Mouse (Mus musculus): ENCODE measurements around the gene Nol6. TPM values are rescaled to one million over a fixed set of nuclear protein-coding genes. Genes with fewer than 3 reads are reported as not detected.
A peak's percentile ranks its signal among the peaks of the same experiment; 100 is the strongest.

Nol6 gene
- polyA plus RNA-seq, 1 experiment from 2014 or later, result 9.5 TPM

DNA sequence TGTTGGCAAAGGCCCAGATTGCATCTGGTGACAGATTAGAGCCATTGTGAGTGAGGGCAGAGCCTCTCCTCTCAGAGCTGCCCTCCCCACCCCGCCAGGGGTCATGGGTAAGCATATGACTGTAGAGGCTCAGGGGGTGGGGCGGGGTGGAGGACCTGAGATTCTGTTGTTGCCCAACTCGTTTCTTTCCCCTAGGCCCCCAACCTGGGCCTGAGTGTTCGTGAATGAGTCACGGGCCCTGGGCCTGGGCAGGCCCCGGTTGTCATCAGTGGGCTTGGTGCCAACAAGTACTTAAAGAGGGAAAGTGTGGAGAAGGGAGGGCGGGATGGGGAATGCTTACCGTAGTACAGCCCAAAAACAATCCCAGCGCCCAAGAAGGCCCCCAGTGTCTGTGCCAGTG, 29.9 kb downstream of the Nol6 start:
- no peak overlapping the region for H3K9ac ChIP-seq (ENCODE audit: low read length)
- DNase-seq (ENCODE audit: low spot score) (peak; percentile 91), ATAC-seq (ENCODE audit: low FRiP score, low TSS enrichment) (peak; percentile 83)
- H3K4me3 ChIP-seq (ENCODE audit: low read depth, low read length), result no peak overlapping the region
- no peaks in the 10 kb centered on the region for H3K9me3 ChIP-seq (ENCODE audit: control insufficient read depth, low read length)
- no peaks in the 10 kb centered on the region for H3K27me3 ChIP-seq (ENCODE audit: control insufficient read depth, insufficient read depth, low read length)
- peak overlapping the region; percentile 82; the same call in 1 of the 2 replicates for H3K4me2 ChIP-seq (replicated peaks; ENCODE audit: low read depth)
- H3K27ac ChIP-seq (replicated peaks), result peak overlapping the region; percentile 80
- H3K4me1 ChIP-seq (replicated peaks; ENCODE audit: control insufficient read depth, insufficient read depth), result 0 out of 2 replicates have a peak, but pooled peaks cover 2% of the 10 kb centered on the region
- H3K36me3 ChIP-seq (ENCODE audit: control insufficient read depth, insufficient read depth, low read length), result no peaks in the 10 kb centered on the region
- peak; percentile 86 for TF ChIP-seq EP300 (optimal IDR thresholded peaks at IDR 0.05)
- no peak for TF ChIP-seq CTCF (IDR thresholded peaks at IDR 0.05; ENCODE audit: low read depth)
- WGBS, result 34% methylated on average over 9 of the region's 9 CpGs

DNA sequence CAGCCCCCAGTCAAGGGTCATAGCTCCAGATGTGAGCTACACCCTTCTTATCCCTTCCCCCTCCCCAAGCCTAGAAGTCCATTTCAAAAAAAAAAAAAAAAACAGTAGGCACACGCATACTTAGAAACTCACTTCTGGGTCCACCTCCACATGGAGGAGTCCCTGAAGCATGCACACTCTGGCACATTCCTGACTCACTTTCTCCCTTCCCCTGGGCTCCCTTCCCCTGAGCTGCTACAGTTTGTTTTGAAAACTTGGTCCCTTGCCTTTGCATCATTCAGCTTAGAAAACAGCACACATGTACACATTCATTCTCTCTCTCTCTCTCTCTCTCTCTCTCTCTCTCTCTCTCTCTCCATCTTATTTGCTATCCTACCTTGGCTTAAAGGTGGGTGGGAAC, 31.3 kb downstream of the Nol6 start:
- Histone ChIP-seq H3K9me3 (ENCODE audit: control insufficient read depth, low read length) (no peaks in the 10 kb centered on the region), H3K4me2 (replicated peaks; ENCODE audit: low read depth) (no peak overlapping the region), H3K9ac (ENCODE audit: low read length) (no peak overlapping the region), H3K4me1 (replicated peaks; ENCODE audit: control insufficient read depth, insufficient read depth) (0 out of 2 replicates have a peak, but pooled peaks cover 1% of the 10 kb centered on the region), H3K4me3 (ENCODE audit: low read depth, low read length) (no peak overlapping the region), H3K36me3 (ENCODE audit: control insufficient read depth, insufficient read depth, low read length) (no peaks in the 10 kb centered on the region), H3K27ac (replicated peaks) (no peak overlapping the region), H3K27me3 (ENCODE audit: control insufficient read depth, insufficient read depth, low read length) (no peaks in the 10 kb centered on the region)
- ATAC-seq (ENCODE audit: low FRiP score, low TSS enrichment), result no peak
- TF ChIP-seq CTCF (IDR thresholded peaks at IDR 0.05; ENCODE audit: low read depth) (no peak), EP300 (optimal IDR thresholded peaks at IDR 0.05) (no peak)
- no peak for DNase-seq (ENCODE audit: low spot score)
- 52% methylated on average over 1 of the region's 1 CpGs for WGBS

DNA sequence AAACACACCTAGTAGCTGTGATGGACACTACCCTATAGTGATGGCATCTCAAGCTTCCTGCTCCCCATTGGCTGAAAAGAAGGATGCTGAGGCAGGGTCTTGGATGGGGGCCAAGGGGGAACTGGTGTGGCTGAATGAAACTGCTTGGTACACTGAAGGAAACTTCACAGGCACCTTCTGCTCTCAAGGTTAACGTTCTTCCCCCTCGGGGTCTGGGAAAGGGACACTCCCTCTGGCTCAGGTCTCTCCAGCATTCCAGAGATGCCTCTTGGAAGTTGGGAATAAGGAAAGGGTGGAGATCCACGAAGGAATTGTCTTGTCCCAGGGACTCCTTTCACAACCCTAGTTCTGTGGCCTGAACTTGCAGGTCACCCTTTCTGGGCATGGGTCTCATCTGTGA, 32.9 kb downstream of the Nol6 start:
- 28% methylated on average over 3 of the region's 3 CpGs for WGBS
- ATAC-seq (ENCODE audit: low FRiP score, low TSS enrichment) (no peak), DNase-seq (ENCODE audit: low spot score) (no peak)
- Histone ChIP-seq H3K4me2 (replicated peaks; ENCODE audit: low read depth) (no peak overlapping the region), H3K27ac (replicated peaks) (peak overlapping the region; percentile 63), H3K36me3 (ENCODE audit: control insufficient read depth, insufficient read depth, low read length) (no peaks in the 10 kb centered on the region), H3K9me3 (ENCODE audit: control insufficient read depth, low read length) (no peaks in the 10 kb centered on the region), H3K4me1 (replicated peaks; ENCODE audit: control insufficient read depth, insufficient read depth) (no peaks in the 10 kb centered on the region), H3K9ac (ENCODE audit: low read length) (no peak overlapping the region), H3K4me3 (ENCODE audit: low read depth, low read length) (no peak overlapping the region), H3K27me3 (ENCODE audit: control insufficient read depth, insufficient read depth, low read length) (no peaks in the 10 kb centered on the region)
- TF ChIP-seq CTCF (IDR thresholded peaks at IDR 0.05; ENCODE audit: low read depth), result no peak
- no peak for TF ChIP-seq EP300 (optimal IDR thresholded peaks at IDR 0.05)

DNA sequence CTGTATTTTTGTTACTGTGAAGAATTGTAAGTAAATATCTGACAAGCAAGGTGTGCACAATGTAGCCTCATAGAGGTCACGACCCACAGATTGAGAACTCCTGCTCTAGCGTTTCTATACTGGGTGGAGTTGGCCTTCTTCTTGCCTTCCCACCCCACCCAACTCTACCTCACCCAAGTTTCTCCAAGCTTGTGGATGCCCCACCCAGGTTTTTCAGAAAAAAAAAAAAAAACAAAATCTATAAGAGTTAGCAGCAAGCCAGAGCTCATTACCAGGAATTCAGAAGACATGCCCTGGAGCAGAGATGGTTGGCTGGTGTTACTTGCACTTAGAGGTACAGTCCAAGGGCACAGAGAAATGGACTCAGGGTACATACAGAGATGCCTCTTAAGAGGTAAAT, 34.5 kb downstream of the Nol6 start:
- no peak for ATAC-seq (ENCODE audit: low FRiP score, low TSS enrichment)
- WGBS, result 42% methylated on average over 2 of the region's 2 CpGs

DNA sequence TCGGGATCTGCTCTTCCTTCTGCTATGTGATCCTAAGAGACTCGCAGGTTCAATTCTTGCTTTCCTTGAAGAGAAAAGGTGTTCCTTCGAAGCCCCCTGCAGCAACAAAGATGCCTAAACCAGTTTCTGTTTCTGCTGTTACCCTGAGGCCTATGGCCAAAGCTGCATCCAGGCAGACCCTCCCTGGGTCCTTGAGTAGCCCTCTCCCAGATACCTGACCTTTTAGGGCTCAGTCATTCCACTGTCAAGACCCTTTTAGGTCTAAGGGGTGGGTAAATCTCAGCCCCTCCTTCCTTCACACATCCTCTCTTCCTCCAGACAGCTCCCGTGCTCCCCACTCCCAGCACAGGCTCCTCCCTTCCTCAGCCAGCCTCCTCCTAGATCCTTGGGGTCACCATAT, 35.1 kb downstream of the Nol6 start:
- peak overlapping the region; percentile 20 for H3K27ac ChIP-seq (replicated peaks)
- no peak for ATAC-seq (ENCODE audit: low FRiP score, low TSS enrichment)
- WGBS, result 69% methylated on average over 4 of the region's 4 CpGs
- no peak overlapping the region for H3K4me3 ChIP-seq (ENCODE audit: low read depth, low read length)
- no peaks in the 10 kb centered on the region for H3K27me3 ChIP-seq (ENCODE audit: control insufficient read depth, insufficient read depth, low read length)
- H3K9ac ChIP-seq (ENCODE audit: low read length), result no peak overlapping the region
- TF ChIP-seq CTCF (IDR thresholded peaks at IDR 0.05; ENCODE audit: low read depth) (no peak), EP300 (optimal IDR thresholded peaks at IDR 0.05) (no peak)
- no peak for DNase-seq (ENCODE audit: low spot score)
- H3K9me3 ChIP-seq (ENCODE audit: control insufficient read depth, low read length), result no peaks in the 10 kb centered on the region
- H3K36me3 ChIP-seq (ENCODE audit: control insufficient read depth, insufficient read depth, low read length), result no peaks in the 10 kb centered on the region
- H3K4me1 ChIP-seq (replicated peaks; ENCODE audit: control insufficient read depth, insufficient read depth), result no peaks in the 10 kb centered on the region
- no peak overlapping the region for H3K4me2 ChIP-seq (replicated peaks; ENCODE audit: low read depth)

More for the DNA sequence above, 34.5 kb downstream of the Nol6 start:
- Histone ChIP-seq H3K4me2 (replicated peaks; ENCODE audit: low read depth) (no peak overlapping the region), H3K27me3 (ENCODE audit: control insufficient read depth, insufficient read depth, low read length) (no peaks in the 10 kb centered on the region), H3K27ac (replicated peaks) (0 out of 2 replicates have a peak overlapping the region, but pooled peaks have one; percentile 31), H3K9ac (ENCODE audit: low read length) (no peak overlapping the region), H3K4me1 (replicated peaks; ENCODE audit: control insufficient read depth, insufficient read depth) (no peaks in the 10 kb centered on the region), H3K36me3 (ENCODE audit: control insufficient read depth, insufficient read depth, low read length) (no peaks in the 10 kb centered on the region), H3K4me3 (ENCODE audit: low read depth, low read length) (no peak overlapping the region), H3K9me3 (ENCODE audit: control insufficient read depth, low read length) (no peaks in the 10 kb centered on the region)
- no peak for DNase-seq (ENCODE audit: low spot score)
- TF ChIP-seq CTCF (IDR thresholded peaks at IDR 0.05; ENCODE audit: low read depth) (no peak), EP300 (optimal IDR thresholded peaks at IDR 0.05) (no peak)

DNA sequence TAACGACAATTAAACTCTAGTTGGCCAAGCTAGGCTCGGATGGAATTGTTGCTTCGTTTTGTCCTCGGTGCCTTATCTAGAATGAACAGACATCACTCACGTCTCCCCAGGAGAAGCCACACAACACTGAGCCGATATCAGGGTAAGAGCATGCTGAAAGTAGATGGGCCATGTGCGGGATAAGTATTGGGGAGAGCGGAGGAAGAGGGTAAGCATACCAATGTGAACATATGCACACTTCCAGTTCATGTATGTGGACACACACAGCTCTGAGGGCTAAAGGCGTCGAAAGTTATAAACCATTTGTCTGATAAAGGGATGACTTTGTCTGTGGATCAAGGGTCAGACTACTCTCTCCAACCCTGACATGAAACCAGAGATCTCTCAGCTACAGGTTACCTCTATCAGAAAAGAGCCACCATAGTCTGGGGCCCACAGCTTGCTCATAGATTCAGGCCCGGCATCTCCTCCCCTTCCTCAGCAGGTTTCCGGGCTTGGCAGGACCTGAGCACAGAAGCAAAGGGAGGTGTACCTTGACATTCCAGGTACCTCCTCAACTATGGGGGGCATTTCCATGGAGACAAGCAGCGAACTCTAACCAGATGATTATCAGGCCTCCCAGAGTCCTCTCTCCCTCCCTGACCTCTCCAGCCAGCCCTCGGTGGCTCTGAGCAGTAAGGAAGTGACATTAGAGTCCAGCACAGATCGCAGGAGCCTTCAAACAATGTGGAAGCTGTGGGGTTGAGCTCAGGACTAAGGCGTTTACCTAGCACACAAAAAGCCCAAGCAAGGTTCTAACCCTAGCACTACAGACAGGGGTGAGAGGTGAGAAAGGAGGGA, 36.6 kb downstream of the Nol6 start:
- Histone ChIP-seq H3K4me2 (replicated peaks; ENCODE audit: low read depth) (no peak overlapping the region), H3K36me3 (ENCODE audit: control insufficient read depth, insufficient read depth, low read length) (no peaks in the 10 kb centered on the region), H3K9me3 (ENCODE audit: control insufficient read depth, low read length) (no peaks in the 10 kb centered on the region), H3K9ac (ENCODE audit: low read length) (no peak overlapping the region), H3K4me3 (ENCODE audit: low read depth, low read length) (no peak overlapping the region), H3K27ac (replicated peaks) (no peak overlapping the region), H3K27me3 (ENCODE audit: control insufficient read depth, insufficient read depth, low read length) (no peaks in the 10 kb centered on the region), H3K4me1 (replicated peaks; ENCODE audit: control insufficient read depth, insufficient read depth) (no peaks in the 10 kb centered on the region)
- TF ChIP-seq CTCF (IDR thresholded peaks at IDR 0.05; ENCODE audit: low read depth) (no peak), EP300 (optimal IDR thresholded peaks at IDR 0.05) (no peak)
- no peak for ATAC-seq (ENCODE audit: low FRiP score, low TSS enrichment)
- WGBS, result 77% methylated on average over 16 of the region's 16 CpGs
- no peak for DNase-seq (ENCODE audit: low spot score)
